Mouse (Mus musculus): ENCODE measurements around the gene Il17ra.

Gene Il17ra

DNA sequence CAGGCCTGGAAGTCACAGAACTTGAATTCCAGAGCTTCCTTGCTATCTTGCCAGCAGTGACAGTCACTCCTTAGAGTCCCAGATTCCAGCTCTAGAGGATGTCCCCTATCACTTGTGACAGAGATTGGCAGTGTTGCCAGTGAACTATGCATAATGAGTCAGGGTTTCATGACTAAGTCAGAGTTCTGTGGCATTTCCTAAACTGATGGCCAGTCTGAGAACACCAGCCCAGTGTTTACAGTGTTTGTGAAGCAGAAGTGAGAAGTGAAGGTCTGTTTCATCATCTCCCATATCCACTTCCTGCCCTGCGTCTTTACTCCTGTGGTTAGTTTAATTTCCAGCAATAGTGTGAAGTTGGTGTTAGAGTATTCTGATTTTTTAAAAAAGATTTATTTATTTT is 7.6 kb downstream of the Il17ra start:
- in situ Hi-C loops (cut with MboI; ENCODE audit: low sequenced_read_pairs), result no loop called here

DNA sequence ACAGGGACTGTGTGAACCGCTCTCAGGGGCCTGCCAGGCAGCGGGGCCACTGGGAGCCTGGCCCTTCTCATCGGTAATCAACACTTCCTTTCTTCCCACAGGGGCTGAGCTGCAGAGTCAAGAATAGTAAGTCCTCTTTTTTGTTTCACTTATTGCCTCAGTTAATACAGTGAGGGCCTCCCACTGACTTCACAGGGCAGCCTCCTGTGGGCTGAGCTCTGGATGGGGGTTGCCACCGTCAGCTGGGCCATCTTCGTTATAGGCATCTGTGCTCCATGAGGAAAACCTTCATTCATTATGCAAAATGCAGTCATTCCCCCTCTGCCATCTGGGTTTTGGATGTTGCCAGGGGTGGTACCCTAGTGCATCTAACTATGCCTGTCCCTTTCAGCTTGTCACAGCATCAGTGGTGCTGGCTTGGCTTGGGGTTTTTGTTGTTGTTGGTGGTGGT is 9.0 kb downstream of the Il17ra start:
- in situ Hi-C loops (cut with MboI; ENCODE audit: low sequenced_read_pairs), result no loop called here

- in situ Hi-C loops (cut with MboI; ENCODE audit: low sequenced_read_pairs), result no loop called here
Measured at GRCm38 (mm10) chr6:120472455-120473140, 9.6 kb downstream of the Il17ra start.

DNA sequence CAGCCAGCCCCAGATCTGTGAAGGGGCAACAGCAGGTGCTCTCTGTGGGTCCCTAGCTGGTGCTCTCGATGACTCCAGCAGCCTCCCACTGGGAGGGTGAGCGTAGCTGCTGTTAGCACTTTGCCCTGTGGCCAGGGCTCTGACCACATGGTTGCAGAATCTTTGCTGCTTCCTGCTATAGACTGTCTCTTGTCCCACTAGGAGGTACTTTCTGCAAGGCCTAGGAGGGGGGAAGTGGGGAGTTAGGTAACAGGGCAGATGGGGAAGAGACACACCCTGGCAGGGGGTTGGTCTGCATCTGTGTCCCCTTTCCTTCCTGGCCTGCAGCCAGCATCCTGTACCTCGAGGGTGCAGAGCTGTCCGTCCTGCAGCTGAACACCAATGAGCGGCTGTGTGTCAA is 10.4 kb downstream of the Il17ra start:
- in situ Hi-C loops (cut with MboI; ENCODE audit: low sequenced_read_pairs), result no loop called here

GRCm38 (mm10) chr6:120475288-120475687 is 12.2 kb downstream of the Il17ra start:
- in situ Hi-C loops (cut with MboI; ENCODE audit: low sequenced_read_pairs), result no loop called here

DNA sequence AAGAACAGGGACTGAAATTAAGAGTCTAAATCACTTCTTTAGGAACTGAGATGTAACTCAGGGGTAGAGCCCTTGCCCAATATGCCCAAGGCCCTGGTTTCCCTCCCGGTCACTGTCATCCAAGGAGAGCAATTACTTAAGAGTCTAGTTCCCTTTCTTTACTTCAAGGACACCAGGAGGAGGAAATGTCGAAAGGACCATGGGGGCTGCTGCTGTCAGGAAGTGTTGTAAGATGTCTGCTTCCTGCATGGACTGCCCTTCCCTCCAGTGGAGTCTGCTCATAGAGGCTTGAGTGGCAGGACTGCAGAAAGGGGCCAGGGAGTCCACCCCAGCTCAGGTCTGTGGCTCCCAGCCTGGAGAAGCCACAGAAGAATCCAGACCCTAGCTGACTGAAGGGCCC is 16.3 kb downstream of the Il17ra start:
- in situ Hi-C loops (cut with MboI; ENCODE audit: low sequenced_read_pairs), result no loop called here

DNA sequence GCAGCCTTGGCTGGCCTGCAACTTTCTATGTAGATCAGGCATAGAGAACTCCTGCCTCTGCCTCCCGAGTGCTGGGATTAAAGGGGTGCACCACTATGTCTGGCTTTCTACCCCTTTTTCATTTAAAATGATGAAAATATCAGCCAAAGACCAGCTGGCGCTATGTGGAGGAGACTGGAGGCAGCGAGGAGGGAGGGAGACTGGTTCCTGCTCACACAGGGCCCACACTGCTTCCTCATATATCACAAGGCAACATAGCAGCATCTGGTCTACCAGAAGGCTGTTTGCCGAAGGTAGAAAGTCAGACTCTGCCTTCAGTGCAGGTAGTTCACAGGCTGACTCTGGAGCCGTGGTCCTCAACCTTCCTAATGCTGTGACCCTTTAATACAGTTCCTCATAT is 17.3 kb downstream of the Il17ra start:
- in situ Hi-C loops (cut with MboI; ENCODE audit: low sequenced_read_pairs), result no loop called here

- in situ Hi-C loops (cut with MboI; ENCODE audit: low sequenced_read_pairs), result no loop called here
Measured at GRCm38 (mm10) chr6:120481538-120481937, 18.5 kb downstream of the Il17ra start.

GRCm38 (mm10) chr6:120482021-120482420 is 19.0 kb downstream of the Il17ra start:
- in situ Hi-C loops (cut with MboI; ENCODE audit: low sequenced_read_pairs), result no loop called here

GRCm38 (mm10) chr6:120482756-120483155 is 19.7 kb downstream of the Il17ra start:
- in situ Hi-C loops (cut with MboI; ENCODE audit: low sequenced_read_pairs), result no loop called here

GRCm38 (mm10) chr6:120483211-120483626 is 20.2 kb downstream of the Il17ra start:
- in situ Hi-C loops (cut with MboI; ENCODE audit: low sequenced_read_pairs), result no loop called here

DNA sequence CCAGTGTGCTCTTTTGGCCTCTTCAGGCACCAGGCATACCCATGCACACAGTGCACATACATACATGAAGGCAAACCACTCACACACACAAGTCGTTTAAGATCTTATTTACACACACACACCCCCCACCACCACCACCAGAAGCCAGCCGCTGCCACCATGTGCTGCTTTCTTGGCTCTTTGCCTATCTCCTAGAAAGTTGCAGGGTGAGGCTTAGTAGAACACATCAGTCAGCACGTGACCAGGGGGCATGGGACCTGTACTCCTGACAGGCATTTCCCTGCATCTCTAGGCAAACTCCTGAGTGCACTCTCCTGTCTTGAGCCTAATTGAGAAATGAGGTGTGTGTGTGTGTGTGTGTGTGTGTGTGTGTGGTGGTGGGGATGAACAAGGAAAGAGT is 22.0 kb downstream of the Il17ra start:
- in situ Hi-C loops (cut with MboI; ENCODE audit: low sequenced_read_pairs), result no loop called here

- in situ Hi-C loops (cut with MboI; ENCODE audit: low sequenced_read_pairs), result no loop called here
Measured at GRCm38 (mm10) chr6:120486051-120486510, 23.0 kb downstream of the Il17ra start.

- in situ Hi-C loops (cut with MboI; ENCODE audit: low sequenced_read_pairs), result no loop called here
Measured at GRCm38 (mm10) chr6:120488647-120489046, 25.6 kb downstream of the Il17ra start.

- in situ Hi-C loops (cut with MboI; ENCODE audit: low sequenced_read_pairs), result no loop called here
Measured at GRCm38 (mm10) chr6:120489461-120489860, 26.4 kb downstream of the Il17ra start.

DNA sequence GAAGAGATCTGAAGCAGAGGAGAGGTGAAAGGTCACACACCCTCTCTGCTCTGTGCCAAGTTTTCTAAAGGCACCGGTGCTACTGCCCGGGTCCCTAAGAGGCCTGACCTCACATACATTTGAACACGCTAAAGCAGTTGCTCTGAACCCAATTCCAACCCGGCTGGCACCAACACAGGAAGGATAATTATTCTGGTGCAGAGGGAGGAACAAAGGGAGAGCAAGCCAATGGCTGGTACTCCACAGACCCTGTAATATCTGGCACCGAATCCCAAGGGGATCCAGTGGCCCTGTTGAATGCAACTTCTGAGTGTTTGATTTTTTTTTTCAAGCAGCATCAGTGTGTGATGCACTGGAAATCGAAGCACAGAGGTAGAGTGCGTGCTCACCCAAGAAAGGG is 28.0 kb downstream of the Il17ra start:
- in situ Hi-C loops (cut with MboI; ENCODE audit: low sequenced_read_pairs), result no loop called here

DNA sequence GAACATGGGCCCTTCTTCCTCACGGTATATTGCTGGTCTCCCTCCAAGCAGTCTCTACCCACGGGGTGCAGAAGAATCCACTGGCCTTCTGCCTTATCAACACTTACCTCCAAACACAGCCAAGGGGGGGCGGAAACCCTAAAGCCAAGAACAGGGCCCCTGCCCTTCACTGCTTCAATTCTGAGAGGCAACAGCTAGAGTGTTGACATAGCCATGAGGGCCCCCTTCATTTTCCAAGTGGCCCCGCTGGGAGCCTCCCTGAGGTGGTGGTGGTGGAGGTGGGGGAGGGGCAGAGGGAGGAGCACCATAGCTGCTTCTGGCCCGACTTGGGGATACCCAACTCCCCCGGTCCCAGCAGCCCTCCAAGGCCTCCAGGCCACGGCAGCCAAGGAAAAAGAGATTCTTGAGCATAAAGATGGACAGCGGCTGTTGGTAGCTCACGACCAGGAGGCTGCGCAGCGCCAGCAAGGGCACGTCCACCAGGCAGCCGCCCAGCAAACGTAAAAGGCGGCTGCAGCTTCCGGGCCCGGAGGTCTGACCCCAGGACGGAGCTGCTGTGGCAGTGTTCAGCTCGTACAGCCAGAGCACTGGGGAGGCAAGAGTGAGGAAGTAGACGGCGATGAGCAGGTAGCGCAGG is 28.9 kb downstream of the Il17ra start:
- in situ Hi-C loops (cut with MboI; ENCODE audit: low sequenced_read_pairs), result no loop called here

- in situ Hi-C loops (cut with MboI; ENCODE audit: low sequenced_read_pairs), result no loop called here
Measured at GRCm38 (mm10) chr6:120492499-120493373, 29.7 kb downstream of the Il17ra start.

- in situ Hi-C loops (cut with MboI; ENCODE audit: low sequenced_read_pairs), result no loop called here
Measured at GRCm38 (mm10) chr6:120493374-120494181, 30.5 kb downstream of the Il17ra start, which contains the start of gene Tmem121b. Tmem121b (minus strand) TSS chr6:120493807.

DNA sequence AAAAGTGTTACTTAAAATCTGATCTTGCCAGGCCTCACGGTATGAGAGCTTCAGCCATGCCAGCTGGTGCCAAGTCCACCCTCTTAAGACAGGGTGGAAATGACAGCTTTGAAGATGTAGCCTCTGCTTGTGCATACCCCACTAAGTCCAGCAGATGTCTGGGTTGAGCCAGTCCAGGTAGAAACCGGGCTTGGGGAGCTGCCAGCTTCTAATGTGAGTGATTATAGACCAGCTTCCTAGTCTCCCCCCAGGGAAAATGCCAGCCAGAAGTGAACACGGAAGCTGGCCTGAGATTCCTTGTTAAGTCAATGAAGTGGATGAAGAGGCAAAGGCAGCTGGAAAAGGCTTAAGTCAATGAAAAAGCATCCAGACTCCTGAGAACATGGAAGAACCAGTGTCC is 33.5 kb downstream of the Il17ra start:
- in situ Hi-C loops (cut with MboI; ENCODE audit: low sequenced_read_pairs), result no loop called here

GRCm38 (mm10) chr6:120504051-120504450 is 41.0 kb downstream of the Il17ra start:
- in situ Hi-C loops (cut with MboI; ENCODE audit: low sequenced_read_pairs), result no loop called here
